Mouse (Mus musculus) C2C12 (cell line): ENCODE data around the gene Pllp.

ENCODE experiments used
- CEBPB ChIP-seq: IDR thresholded peaks from one replicate; pipeline ENCODE4 v1.6.1; 2011; ENCODE audit warnings: low read depth, mild to moderate bottlenecking, control low read depth, moderate library complexity
- CTCF ChIP-seq: IDR thresholded peaks from one replicate; pipeline ENCODE4 v1.5.1; 2011; ENCODE audit not compliant: control insufficient read depth, insufficient read depth, insufficient read length
- FOSL1 ChIP-seq: IDR thresholded peaks from one replicate; pipeline ENCODE4 v1.8.0; 2011; ENCODE audit warnings: mild to moderate bottlenecking, low read length; ENCODE audit not compliant: poor library complexity, insufficient read depth, severe bottlenecking
- MAX ChIP-seq: IDR thresholded peaks from one replicate; pipeline ENCODE4 v1.6.1; 2011; ENCODE audit warnings: mild to moderate bottlenecking, control low read depth
- MYOD1 ChIP-seq: IDR thresholded peaks from one replicate; pipeline ENCODE4 v1.6.1; 2011; ENCODE audit warnings: low read depth; ENCODE audit not compliant: control insufficient read depth, insufficient read length
- MYOG ChIP-seq: IDR thresholded peaks from one replicate; pipeline ENCODE4 v1.6.1; 2011; ENCODE audit not compliant: control insufficient read depth, insufficient read length; ENCODE audit errors: extremely low read depth
- USF1 ChIP-seq: IDR thresholded peaks from one replicate; pipeline ENCODE4 v1.6.1; 2011; ENCODE audit warnings: low read depth, mild to moderate bottlenecking, control low read depth, moderate library complexity

GRCm38 (mm10) chr8:94739829-94740228 is 43.8 kb upstream of the Pllp start:
- TF ChIP-seq MAX (no peak), CTCF (no peak), FOSL1 (no peak), USF1 (no peak), MYOD1 (no peak), MYOG (no peak), CEBPB (no peak)
